9 mouse cellular contexts compared by ENCODE assay signal in genomic region chr3:37472461-37472860, GRCm38 (mm10). TPM values are rescaled to one million over a fixed set of nuclear protein-coding genes. Genes with fewer than 3 reads are reported as not detected.
A peak's percentile ranks its signal among the peaks of the same experiment; 100 is the strongest.
DNase-seq lines count a peak whose midpoint lies in the region; ATAC-seq and TF ChIP-seq lines count a peak whose summit lies in the region.
"Had no signal": no experiment of that assay in that cellular context is flagged by ENCODE, and none has a peak within 500 bp of the region (broad histone marks: within the 10 kb centered on the region; RNA-seq: fewer than 3 reads in every experiment).

No protein-coding gene starts in this region.

- H3K9ac ChIP-seq in midbrain, postnatal 0 days (replicated peaks; ENCODE audit: low read length, poor library complexity, severe bottlenecking), result no peak overlapping the region
- H3K9ac ChIP-seq in midbrain, embryonic 15.5 days, result no peak overlapping the region
- H3K9ac ChIP-seq: heart, embryonic 15.5 days had no signal

- no peak overlapping the region for H3K4me3 ChIP-seq in midbrain, postnatal 0 days (ENCODE audit: low read depth, low read length)
- no peak overlapping the region for H3K4me3 ChIP-seq in midbrain, embryonic 15.5 days
- H3K4me3 ChIP-seq in forebrain, embryonic 10.5 days, result no peak overlapping the region
- H3K4me3 ChIP-seq: heart, embryonic 15.5 days had no signal

- no peak overlapping the region for H3K27ac ChIP-seq in midbrain, postnatal 0 days (ENCODE audit: low read depth, low read length)
- H3K27ac ChIP-seq in midbrain, embryonic 15.5 days, result no peak overlapping the region
- no peak overlapping the region for H3K27ac ChIP-seq in forebrain, embryonic 10.5 days
- H3K27ac ChIP-seq: heart, embryonic 15.5 days had no signal

- no peaks in the 10 kb centered on the region for H3K27me3 ChIP-seq in midbrain, postnatal 0 days (ENCODE audit: insufficient read depth, low read length)
- H3K27me3 ChIP-seq in midbrain, embryonic 15.5 days (replicated peaks), result no peaks in the 10 kb centered on the region
- H3K27me3 ChIP-seq in forebrain, embryonic 10.5 days (ENCODE audit: poor library complexity, severe bottlenecking), result no peaks in the 10 kb centered on the region
- H3K27me3 ChIP-seq: heart, embryonic 15.5 days had no signal

- H3K9me3 ChIP-seq in midbrain, postnatal 0 days (ENCODE audit: low read length), result no peaks in the 10 kb centered on the region
- H3K9me3 ChIP-seq in midbrain, embryonic 15.5 days, result no peaks in the 10 kb centered on the region
- no peaks in the 10 kb centered on the region for H3K9me3 ChIP-seq in forebrain, embryonic 10.5 days
- H3K9me3 ChIP-seq: heart, embryonic 15.5 days had no signal

- peak; percentile 74 for TF ChIP-seq CTCF in midbrain, postnatal 0 days (IDR thresholded peaks at IDR 0.05)

- no peaks in the 10 kb centered on the region for H3K36me3 ChIP-seq in midbrain, postnatal 0 days (ENCODE audit: insufficient read depth, low read length)
- H3K36me3 ChIP-seq in midbrain, embryonic 15.5 days (replicated peaks), result no peaks in the 10 kb centered on the region
- H3K36me3 ChIP-seq in forebrain, embryonic 10.5 days (replicated peaks), result no peaks in the 10 kb centered on the region
- H3K36me3 ChIP-seq: heart, embryonic 15.5 days had no signal

- no peak overlapping the region for H3K4me2 ChIP-seq in midbrain, postnatal 0 days (ENCODE audit: low read depth, low read length, poor library complexity, severe bottlenecking)
- H3K4me2 ChIP-seq in midbrain, embryonic 15.5 days, result no peak overlapping the region
- H3K4me2 ChIP-seq: heart, embryonic 15.5 days had no signal

- DNase-seq in heart, adult 18-20 months, result peak; percentile 25 to 70
- no peak for DNase-seq in heart, adult 11 months
- peak; percentile 36 for DNase-seq in midbrain, postnatal 0 days (ENCODE audit: low spot score)
- peak; percentile 8 for DNase-seq in brain, embryonic 18.5 days (ENCODE audit: low read depth, low spot score)
- peak; percentile 27 for DNase-seq in retina, embryonic 14.5 days (ENCODE audit: low spot score)
- DNase-seq in forebrain, embryonic 10.5 days (ENCODE audit: extremely low spot score, low spot score), result no peak

- no peaks in the 10 kb centered on the region for H3K4me1 ChIP-seq in midbrain, postnatal 0 days (ENCODE audit: insufficient read depth, low read length)
- no peaks in the 10 kb centered on the region for H3K4me1 ChIP-seq in midbrain, embryonic 15.5 days
- H3K4me1 ChIP-seq in forebrain, embryonic 10.5 days, result no peaks in the 10 kb centered on the region
- H3K4me1 ChIP-seq: heart, embryonic 15.5 days had no signal

- ATAC-seq in midbrain, postnatal 0 days (ENCODE audit: low FRiP score), result no peak
- no peak for ATAC-seq in midbrain, embryonic 15.5 days (replicated peaks)
- no peak for ATAC-seq in erythroid progenitor cell, adult 5-6 weeks (replicated peaks; ENCODE audit: low FRiP score, poor library complexity, severe bottlenecking)

RNA-seq across cellular contexts. Expression of gene Nudt6, which starts 52.5 kb away (rescaled TPM):
- total RNA-seq in heart, adult 18-20 months (2021), result 10 to 100 TPM; 34.0 to 37.3 TPM
- 1.3 and 4.3 TPM in 2 replicates for total RNA-seq in midbrain, postnatal 0 days (2014; rRNA removed)
- 10.7 and 10.9 TPM in 2 replicates for polyA plus RNA-seq in midbrain, postnatal 0 days (2015; fragmentation: Nextera tagmentation; extraction: Ambion mirVana)
- 8.0 and 9.7 TPM in 2 replicates for polyA plus RNA-seq in midbrain, embryonic 15.5 days (2015; fragmentation: Nextera tagmentation; extraction: Ambion mirVana)
- total RNA-seq in erythroid progenitor cell, adult 5-6 weeks (2015; ENCODE audit: low replicate concordance), result not detected in 2 replicates
- total RNA-seq in erythroid progenitor cell, adult 5-6 weeks (2017; ENCODE audit: low replicate concordance), result 2.2 TPM in 1 of 2 replicates, not detected in the other
- polyA plus RNA-seq in forebrain, embryonic 10.5 days (2016; fragmentation: Nextera tagmentation; extraction: Ambion mirVana), result 4.5 and 5.1 TPM in 2 replicates

RNA-seq across cellular contexts. Expression of gene Spata5, which starts 52.8 kb away (rescaled TPM):
- total RNA-seq in heart, adult 18-20 months (2021), result 10 to 100 TPM; 12.0 to 17.3 TPM
- total RNA-seq in midbrain, postnatal 0 days (2014; rRNA removed), result 17.4 and 19.5 TPM in 2 replicates
- polyA plus RNA-seq in midbrain, postnatal 0 days (2015; fragmentation: Nextera tagmentation; extraction: Ambion mirVana), result 18.9 and 20.2 TPM in 2 replicates
- 27.4 and 36.2 TPM in 2 replicates for polyA plus RNA-seq in midbrain, embryonic 15.5 days (2015; fragmentation: Nextera tagmentation; extraction: Ambion mirVana)
- 4.2 and 14.4 TPM in 2 replicates for total RNA-seq in erythroid progenitor cell, adult 5-6 weeks (2015; ENCODE audit: low replicate concordance)
- total RNA-seq in erythroid progenitor cell, adult 5-6 weeks (2017; ENCODE audit: low replicate concordance), result 8.3 and 31.3 TPM in 2 replicates
- polyA plus RNA-seq in forebrain, embryonic 10.5 days (2016; fragmentation: Nextera tagmentation; extraction: Ambion mirVana), result 56.2 and 56.4 TPM in 2 replicates

Comparison
In these comparisons a context has a peak if more than half of its experiments do, and no peak if none do; other contexts are left out.
1. DNase-seq: peak in heart, adult 18-20 months (2 of 2), midbrain, postnatal 0 days (single experiment), brain, embryonic 18.5 days (single experiment) and retina, embryonic 14.5 days (single experiment); none in heart, adult 11 months (single experiment) and forebrain, embryonic 10.5 days (single experiment).